Mouse (Mus musculus): Measurements from ENCODE around the gene Dab1. TPM values are rescaled to one million over a fixed set of nuclear protein-coding genes. Genes with fewer than 3 reads are reported as not detected.

Gene Dab1
- total and polyA plus RNA-seq, 2 experiments from 2014 or later: 47.9 to 109 TPM

- Histone ChIP-seq H3K4me1 (ENCODE audit: insufficient read depth, low read length) (no peaks in the 10 kb centered on the region), H3K9ac (replicated peaks; ENCODE audit: low read length, poor library complexity, severe bottlenecking) (no peak overlapping the region), H3K9me3 (ENCODE audit: low read length) (no peaks in the 10 kb centered on the region), H3K27ac (ENCODE audit: low read depth, low read length) (no peak overlapping the region), H3K4me2 (ENCODE audit: low read depth, low read length, poor library complexity, severe bottlenecking) (no peak overlapping the region), H3K27me3 (ENCODE audit: insufficient read depth, low read length) (no peaks in the 10 kb centered on the region), H3K36me3 (ENCODE audit: insufficient read depth, low read length) (no peaks in the 10 kb centered on the region), H3K4me3 (ENCODE audit: low read depth, low read length) (no peak overlapping the region)
- no peak for DNase-seq (ENCODE audit: low spot score)
- no peak for TF ChIP-seq CTCF (IDR thresholded peaks at IDR 0.05)
- ATAC-seq (ENCODE audit: low FRiP score): no peak
Observed at GRCm38 (mm10) chr4:104036091-104036490, 416.9 kb downstream of the Dab1 start.

DNA sequence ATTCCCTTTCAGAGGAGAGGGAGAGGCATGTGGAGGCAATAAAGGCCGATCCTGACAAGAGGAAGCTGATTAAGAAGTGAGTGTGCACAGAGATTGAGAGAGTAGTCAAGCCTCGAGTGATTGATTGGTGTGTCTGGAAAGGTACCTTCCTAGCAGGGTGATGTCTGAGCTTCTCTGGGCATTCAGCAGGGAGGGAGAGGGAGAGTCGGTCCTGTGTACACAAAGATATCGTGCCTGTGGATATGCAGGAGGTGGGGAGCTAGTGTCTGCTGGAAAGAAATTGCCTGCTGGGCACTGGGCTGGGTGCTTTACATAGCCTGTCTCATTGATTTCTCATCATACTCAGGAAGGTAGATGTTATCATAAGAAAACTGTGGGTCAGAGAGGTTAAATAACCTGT is 420.4 kb downstream of the Dab1 start:
- 45% methylated on average over 4 of the region's 4 CpGs for WGBS
- Histone ChIP-seq H3K9me3 (ENCODE audit: low read length) (no peaks in the 10 kb centered on the region), H3K4me3 (ENCODE audit: low read depth, low read length) (no peak overlapping the region), H3K4me1 (ENCODE audit: insufficient read depth, low read length) (no peaks in the 10 kb centered on the region), H3K36me3 (ENCODE audit: insufficient read depth, low read length) (no peaks in the 10 kb centered on the region), H3K9ac (replicated peaks; ENCODE audit: low read length, poor library complexity, severe bottlenecking) (no peak overlapping the region), H3K27me3 (ENCODE audit: insufficient read depth, low read length) (no peaks in the 10 kb centered on the region), H3K4me2 (ENCODE audit: low read depth, low read length, poor library complexity, severe bottlenecking) (no peak overlapping the region), H3K27ac (ENCODE audit: low read depth, low read length) (no peak overlapping the region)
- ATAC-seq (ENCODE audit: low FRiP score) (no peak), DNase-seq (ENCODE audit: low spot score) (no peak)
- TF ChIP-seq CTCF (IDR thresholded peaks at IDR 0.05): no peak

- Histone ChIP-seq H3K9me3 (ENCODE audit: low read length) (no peaks in the 10 kb centered on the region), H3K27me3 (ENCODE audit: insufficient read depth, low read length) (no peaks in the 10 kb centered on the region), H3K36me3 (ENCODE audit: insufficient read depth, low read length) (no peaks in the 10 kb centered on the region), H3K9ac (replicated peaks; ENCODE audit: low read length, poor library complexity, severe bottlenecking) (no peak overlapping the region), H3K4me3 (ENCODE audit: low read depth, low read length) (no peak overlapping the region), H3K27ac (ENCODE audit: low read depth, low read length) (no peak overlapping the region), H3K4me2 (ENCODE audit: low read depth, low read length, poor library complexity, severe bottlenecking) (no peak overlapping the region), H3K4me1 (ENCODE audit: insufficient read depth, low read length) (no peaks in the 10 kb centered on the region)
- no peak for DNase-seq (ENCODE audit: low spot score)
- no peak for TF ChIP-seq CTCF (IDR thresholded peaks at IDR 0.05)
- 74% methylated on average over 2 of the region's 2 CpGs for WGBS
- ATAC-seq (ENCODE audit: low FRiP score): no peak
Observed at GRCm38 (mm10) chr4:104043441-104043840, 424.3 kb downstream of the Dab1 start.

DNA sequence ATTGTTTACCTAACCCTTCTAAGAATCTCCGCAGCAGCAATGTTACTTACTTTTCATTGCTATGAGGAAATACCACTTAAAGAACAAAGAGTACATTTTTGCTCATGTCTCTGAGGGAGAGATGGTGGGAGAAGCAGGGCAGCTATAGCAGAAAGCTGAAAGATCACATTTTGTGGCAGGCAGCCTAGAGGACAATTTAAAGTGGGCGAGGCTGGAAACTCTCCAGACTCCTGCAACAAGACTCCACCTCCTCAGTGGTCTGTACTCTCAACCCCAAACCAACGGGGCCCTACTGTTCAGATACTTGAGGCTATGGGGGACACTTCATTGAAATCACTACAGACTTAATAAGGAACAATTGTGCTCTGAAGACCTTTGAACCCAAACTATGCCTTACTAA is 425.5 kb downstream of the Dab1 start:
- Histone ChIP-seq H3K9ac (replicated peaks; ENCODE audit: low read length, poor library complexity, severe bottlenecking) (no peak overlapping the region), H3K36me3 (ENCODE audit: insufficient read depth, low read length) (no peaks in the 10 kb centered on the region), H3K4me1 (ENCODE audit: insufficient read depth, low read length) (no peaks in the 10 kb centered on the region), H3K9me3 (ENCODE audit: low read length) (no peaks in the 10 kb centered on the region), H3K4me2 (ENCODE audit: low read depth, low read length, poor library complexity, severe bottlenecking) (no peak overlapping the region), H3K27ac (ENCODE audit: low read depth, low read length) (no peak overlapping the region), H3K27me3 (ENCODE audit: insufficient read depth, low read length) (no peaks in the 10 kb centered on the region), H3K4me3 (ENCODE audit: low read depth, low read length) (no peak overlapping the region)
- ATAC-seq (ENCODE audit: low FRiP score) (no peak), DNase-seq (ENCODE audit: low spot score) (no peak)
- 56% methylated on average over 3 of the region's 3 CpGs for WGBS
- no peak for TF ChIP-seq CTCF (IDR thresholded peaks at IDR 0.05)

DNA sequence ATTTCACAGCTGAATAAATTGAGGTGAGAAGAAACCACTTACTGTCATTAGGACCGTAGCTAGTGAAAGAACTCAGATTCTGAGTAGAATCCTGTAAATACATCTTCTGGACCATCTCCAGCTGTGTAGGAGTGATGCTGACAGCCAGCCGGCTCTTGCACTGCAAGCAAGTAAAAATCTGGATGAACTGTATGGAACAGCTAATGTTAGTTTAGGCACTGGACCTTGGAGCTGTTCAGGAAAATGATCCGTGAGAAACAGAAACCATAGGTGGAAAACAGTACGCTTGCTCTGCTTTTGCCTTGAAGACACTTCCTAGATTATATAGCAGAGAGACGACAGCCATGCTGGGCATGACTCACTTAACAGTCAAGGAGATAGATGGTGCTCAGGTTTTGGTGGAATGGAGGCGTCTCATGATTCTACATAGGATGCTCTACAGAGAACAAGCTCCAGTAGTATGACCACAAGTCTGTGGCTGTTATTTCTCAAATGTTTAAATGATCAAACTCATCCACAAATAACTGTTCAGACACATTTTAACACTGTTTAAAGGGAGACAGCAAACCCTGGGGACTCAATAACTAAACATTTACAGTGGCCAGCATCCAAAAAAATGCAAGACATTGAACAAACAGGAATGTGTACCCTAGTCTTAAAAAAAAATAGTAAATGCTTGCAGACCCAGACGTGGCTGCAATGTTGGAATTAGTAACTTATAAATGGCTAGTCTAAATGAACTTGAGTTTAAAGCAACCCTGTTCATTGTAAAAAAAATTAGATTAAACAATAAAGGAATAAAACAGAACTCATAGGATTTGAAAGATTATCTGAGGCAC is 429.0 kb downstream of the Dab1 start:
- Histone ChIP-seq H3K4me2 (ENCODE audit: low read depth, low read length, poor library complexity, severe bottlenecking) (no peak overlapping the region), H3K36me3 (ENCODE audit: insufficient read depth, low read length) (no peaks in the 10 kb centered on the region), H3K27ac (ENCODE audit: low read depth, low read length) (no peak overlapping the region), H3K9ac (replicated peaks; ENCODE audit: low read length, poor library complexity, severe bottlenecking) (no peak overlapping the region), H3K4me1 (ENCODE audit: insufficient read depth, low read length) (no peaks in the 10 kb centered on the region), H3K4me3 (ENCODE audit: low read depth, low read length) (no peak overlapping the region), H3K9me3 (ENCODE audit: low read length) (no peaks in the 10 kb centered on the region), H3K27me3 (ENCODE audit: insufficient read depth, low read length) (no peaks in the 10 kb centered on the region)
- 69% methylated on average over 7 of the region's 7 CpGs for WGBS
- DNase-seq (ENCODE audit: low spot score) (no peak), ATAC-seq (ENCODE audit: low FRiP score) (no peak)
- TF ChIP-seq CTCF (IDR thresholded peaks at IDR 0.05): no peak

DNA sequence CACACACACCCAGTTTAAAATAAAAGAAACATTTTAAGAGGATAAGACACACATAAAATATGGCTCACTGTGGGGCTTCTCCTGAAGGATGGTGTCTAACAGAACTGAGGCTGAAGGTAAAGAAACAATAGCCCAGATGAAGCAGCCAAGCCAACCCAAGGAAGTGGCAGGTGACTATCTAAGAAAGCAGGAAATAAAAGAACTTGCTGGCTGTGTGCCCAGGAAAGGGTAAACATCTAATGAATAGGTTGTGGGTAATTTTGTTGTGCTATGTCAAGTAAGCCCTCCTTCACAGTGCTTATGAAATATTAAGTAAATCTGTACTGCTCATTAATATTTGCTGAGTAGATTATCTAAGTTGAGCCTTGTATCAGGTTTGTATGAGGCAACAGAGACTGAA is 438.0 kb downstream of the Dab1 start:
- H3K27ac ChIP-seq (ENCODE audit: low read depth, low read length): no peak overlapping the region
- no peaks in the 10 kb centered on the region for H3K36me3 ChIP-seq (ENCODE audit: insufficient read depth, low read length)
- no peak overlapping the region for H3K4me3 ChIP-seq (ENCODE audit: low read depth, low read length)
- DNase-seq (ENCODE audit: low spot score) (no peak), ATAC-seq (ENCODE audit: low FRiP score) (no peak)
- H3K9ac ChIP-seq (replicated peaks; ENCODE audit: low read length, poor library complexity, severe bottlenecking): no peak overlapping the region
- no peaks in the 10 kb centered on the region for H3K27me3 ChIP-seq (ENCODE audit: insufficient read depth, low read length)
- TF ChIP-seq CTCF (IDR thresholded peaks at IDR 0.05): no peak
- no peaks in the 10 kb centered on the region for H3K4me1 ChIP-seq (ENCODE audit: insufficient read depth, low read length)
- no peak overlapping the region for H3K4me2 ChIP-seq (ENCODE audit: low read depth, low read length, poor library complexity, severe bottlenecking)
- H3K9me3 ChIP-seq (ENCODE audit: low read length): no peaks in the 10 kb centered on the region
